Mouse (Mus musculus) bone marrow macrophage, adult 2 months (primary cell): ENCODE measurements at regions not wholly inside any gene's neighbourhood (a gene's known extent, or its start where the extent isn't known, plus 50 kb on each side); places are given as distances from the start of the nearest gene placed in this dataset.

Experiments
- CTCF ChIP-seq: IDR thresholded peaks from 2 replicates; pipeline ENCODE4 v1.5.1; 2012; ENCODE audit warnings: low read depth, mild to moderate bottlenecking, low read length, moderate library complexity
- POLR2A ChIP-seq: IDR thresholded peaks from 2 replicates; pipeline ENCODE4 v1.6.1; 2012; ENCODE audit warnings: mild to moderate bottlenecking, low read depth, low read length, borderline replicate concordance

DNA sequence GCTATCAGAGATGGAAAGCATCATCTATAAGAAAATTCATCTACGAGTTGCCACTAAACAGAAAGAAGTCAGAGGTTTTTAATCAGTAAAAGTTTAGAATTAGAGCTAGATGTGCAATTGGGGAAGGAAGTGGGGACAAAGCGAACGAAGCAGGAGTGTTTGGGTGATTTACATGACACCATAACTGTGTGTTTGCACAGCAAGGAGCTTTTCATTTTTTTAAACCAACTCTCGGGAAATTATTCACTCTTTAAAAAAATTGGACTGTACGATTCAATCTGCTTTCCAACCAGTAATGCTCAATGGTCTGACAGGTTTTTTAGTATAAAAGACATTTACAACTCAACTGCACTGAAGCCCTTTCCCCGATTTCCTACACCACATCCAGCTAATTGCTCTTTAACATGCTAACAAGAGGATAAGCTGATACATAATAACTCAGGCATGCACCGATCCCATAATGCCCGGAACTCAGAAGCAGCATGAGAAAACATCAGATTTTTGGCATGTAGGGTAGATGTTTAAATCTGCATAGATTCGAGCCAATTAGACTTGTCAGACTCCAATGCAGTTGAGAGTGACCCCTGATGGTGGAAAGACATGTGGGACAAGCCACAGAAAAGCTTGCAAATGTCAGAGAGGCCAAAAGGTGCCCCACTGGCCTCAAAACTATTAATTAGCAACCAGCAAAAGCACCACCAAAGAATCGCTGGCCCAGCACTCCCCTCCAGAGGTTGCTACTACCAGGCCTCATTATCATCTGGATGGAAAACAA is 282.8 kb upstream of the Mms22l start:
- TF ChIP-seq POLR2A: no peak
- no peak for TF ChIP-seq CTCF
